Mouse (Mus musculus) cerebellum, adult 2 months (tissue): ENCODE measurements at regions not wholly inside any gene's neighbourhood (a gene's known extent, or its start where the extent isn't known, plus 50 kb on each side); places are given as distances from the start of the nearest gene placed in this dataset.

ENCODE experiments used
- CTCF ChIP-seq: fragments of 200-500 bp; IDR thresholded peaks from 2 replicates; pipeline ENCODE4 v1.5.1; 2011; ENCODE audit warnings: low read depth, mild to moderate bottlenecking, control low read depth, low read length, moderate library complexity, borderline replicate concordance; ENCODE audit not compliant: insufficient read depth
- POLR2A ChIP-seq: fragments of 200-500 bp; IDR thresholded peaks from 2 replicates; pipeline ENCODE4 v1.6.1; 2011; ENCODE audit warnings: low read length, control low read depth, borderline replicate concordance; ENCODE audit not compliant: insufficient read depth

DNA sequence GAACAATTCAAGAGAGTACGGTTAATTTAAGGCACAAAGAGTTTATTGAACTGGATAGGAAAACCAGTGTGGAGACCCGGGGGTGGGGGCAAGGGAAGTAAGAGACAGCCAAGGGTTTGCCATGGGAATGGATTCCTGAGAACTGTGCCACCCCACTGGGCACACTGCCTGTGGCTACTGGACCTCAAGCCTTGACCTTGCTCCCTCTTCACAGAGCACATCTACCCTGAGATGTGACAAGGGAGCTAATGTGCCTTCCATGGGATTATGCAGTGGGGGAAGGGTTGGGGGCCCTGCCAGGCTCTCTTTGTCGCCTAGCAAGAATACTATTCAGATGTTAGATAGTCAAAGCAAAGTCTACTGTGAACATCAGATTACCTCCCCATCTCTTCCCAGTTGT lies 294.2 kb upstream of the Stt3b start:
- TF ChIP-seq CTCF (no peak), POLR2A (no peak)
